Mouse (Mus musculus) forebrain, embryonic 14.5 days (tissue): ENCODE measurements around the gene Tbr1. TPM values are rescaled to one million over a fixed set of nuclear protein-coding genes. Genes with fewer than 3 reads are reported as not detected.
A peak's percentile ranks its signal among the peaks of the same experiment; 100 is the strongest.

Source experiments
- ATAC-seq: fragments of 200-750 bp; cut with Nextera tagmentation; 2 replicates; pipeline ENCODE4 v1.8.0; 2017; ENCODE audit warnings: mild to moderate bottlenecking, moderate library complexity
- DNase-seq: peaks from one replicate; pipeline ENCODE4 v3.0.0-alpha.2; 2015; ENCODE audit warnings: low spot score
- H3K27ac ChIP-seq: fragments of 300-500 bp; sonication (generic); 2 replicates; pipeline ENCODE4 v1.5.1; 2014; ENCODE audit warnings: low read depth, mild to moderate bottlenecking, control low read depth, low read length, moderate library complexity
- H3K27me3 ChIP-seq: fragments of 300-500 bp; sonication (generic); replicated peaks from 2 replicates; pipeline ENCODE4 v1.6.1; 2014; ENCODE audit warnings: low read length, control low read depth, mixed read lengths; ENCODE audit not compliant: control insufficient read depth, insufficient read depth
- H3K36me3 ChIP-seq: fragments of 300-500 bp; sonication (generic); 2 replicates; pipeline ENCODE4 v1.6.1; 2014; ENCODE audit warnings: low read length, control low read depth; ENCODE audit not compliant: control insufficient read depth, insufficient read depth
- H3K4me1 ChIP-seq: fragments of 300-500 bp; sonication (generic); 2 replicates; pipeline ENCODE4 v1.6.1; 2014; ENCODE audit warnings: antibody characterized with exemption, low read length, control low read depth; ENCODE audit not compliant: control insufficient read depth, insufficient read depth
- H3K4me2 ChIP-seq: fragments of 300-500 bp; sonication (generic); 2 replicates; pipeline ENCODE4 v1.6.1; 2014; ENCODE audit warnings: mild to moderate bottlenecking, control low read depth, low read length
- H3K4me3 ChIP-seq: fragments of 300-500 bp; sonication (generic); 2 replicates; pipeline ENCODE4 v1.5.1; 2014; ENCODE audit warnings: low read depth, low read length, control low read depth
- H3K9ac ChIP-seq: fragments of 300-500 bp; sonication (generic); 2 replicates; pipeline ENCODE4 v1.6.1; 2014; ENCODE audit warnings: mild to moderate bottlenecking, low read length, control low read depth, moderate library complexity
- H3K9me3 ChIP-seq: fragments of 300-500 bp; sonication (generic); replicated peaks from 2 replicates; pipeline ENCODE4 v1.6.1; 2016; ENCODE audit warnings: low read length, control low read depth, mixed read lengths; ENCODE audit not compliant: control insufficient read depth
- WGBS: fragments of 180-500 bp; shearing (Covaris S2); extraction: QIAGEN DNeasy Blood & Tissue Kit; methylation state at CpG from one replicate; pipeline ENCODE4 v1.1.7; 2014; 5-methylcytosine and 5-hydroxymethylcytosine counted together
- polyA plus RNA-seq: library from polyadenylated mRNA; unstranded; fragments of >200 nt; fragmentation: Nextera tagmentation; extraction: Ambion mirVana; gene quantifications from 2 replicates; pipeline ENCODE4 v1.2.1, GENCODE M21; 2014

Gene Tbr1
- polyA plus RNA-seq, result 46.3 and 47.2 TPM in 2 replicates

DNA sequence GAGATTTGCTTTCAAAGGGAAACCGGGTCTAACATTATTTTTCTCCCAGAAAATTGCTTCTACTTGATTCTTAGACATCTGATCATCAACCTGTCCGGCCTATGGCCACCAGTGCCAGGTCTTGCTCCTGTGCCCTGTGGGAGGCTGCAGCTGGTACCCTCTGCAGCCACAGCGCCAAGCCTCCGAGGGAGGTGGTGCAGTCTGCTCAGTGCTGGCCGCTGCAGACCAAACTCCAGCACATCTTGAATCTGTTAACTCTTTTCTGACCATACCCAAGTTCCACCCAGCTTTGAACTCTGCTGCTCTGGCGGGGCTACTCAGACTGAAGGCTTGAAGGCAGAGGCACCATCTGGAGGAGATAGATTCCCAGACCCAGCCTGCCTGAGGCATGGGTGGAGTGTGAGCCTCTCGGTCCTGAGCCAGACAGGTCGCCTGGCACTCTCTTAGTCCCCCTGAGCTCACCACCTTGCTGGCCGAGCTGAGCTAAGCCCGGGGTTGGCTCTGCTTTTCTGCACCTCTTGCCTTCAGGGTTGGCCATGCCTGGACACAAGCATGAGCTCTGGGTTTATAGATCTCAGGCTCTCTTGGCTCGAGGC lies at the start of gene Tbr1:
TSS of gene Tbr1 (plus strand) at position 275 of the 596 bp plus-strand sequence.
- ATAC-seq (0 out of 2 replicates have a peak, but pooled peaks have one; percentile 6), DNase-seq (peak; percentile 56)
- Histone ChIP-seq H3K9ac (peak within 1 kb of the TSS; percentile 58), H3K9me3 (no peaks in the 10 kb centered on the region), H3K4me2 (peak within 1 kb of the TSS; percentile 47), H3K36me3 (no peaks in the 10 kb centered on the region), H3K27ac (peak within 1 kb of the TSS; percentile 98), H3K4me1 (peaks cover 4% of the 10 kb centered on the region), H3K27me3 (peaks cover 13% of the 10 kb centered on the region), H3K4me3 (peak within 1 kb of the TSS; percentile 51)
- WGBS, result 4% methylated on average over 11 of the region's 11 CpGs

DNA sequence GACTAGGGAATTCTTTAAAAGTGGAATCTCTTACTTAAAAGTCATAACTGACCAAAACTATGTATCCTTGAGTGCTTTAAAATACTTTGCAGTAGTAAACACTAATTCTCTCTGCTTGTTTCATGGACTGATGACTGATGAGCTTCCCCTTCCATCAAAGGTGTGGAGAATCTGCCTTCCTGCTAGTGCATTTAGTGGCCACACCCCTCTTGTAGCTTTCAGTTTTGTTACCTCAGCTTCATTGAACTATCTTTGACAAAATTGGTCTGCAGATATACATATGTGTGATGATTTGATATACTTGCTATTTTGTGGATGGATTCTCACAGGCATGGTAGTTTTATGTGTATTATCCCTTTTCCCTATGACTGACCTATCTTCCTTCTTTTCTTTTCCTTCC lies 47.7 kb upstream of the Tbr1 start:
- ATAC-seq, result no peak
- no peak overlapping the region for H3K4me3 ChIP-seq

DNA sequence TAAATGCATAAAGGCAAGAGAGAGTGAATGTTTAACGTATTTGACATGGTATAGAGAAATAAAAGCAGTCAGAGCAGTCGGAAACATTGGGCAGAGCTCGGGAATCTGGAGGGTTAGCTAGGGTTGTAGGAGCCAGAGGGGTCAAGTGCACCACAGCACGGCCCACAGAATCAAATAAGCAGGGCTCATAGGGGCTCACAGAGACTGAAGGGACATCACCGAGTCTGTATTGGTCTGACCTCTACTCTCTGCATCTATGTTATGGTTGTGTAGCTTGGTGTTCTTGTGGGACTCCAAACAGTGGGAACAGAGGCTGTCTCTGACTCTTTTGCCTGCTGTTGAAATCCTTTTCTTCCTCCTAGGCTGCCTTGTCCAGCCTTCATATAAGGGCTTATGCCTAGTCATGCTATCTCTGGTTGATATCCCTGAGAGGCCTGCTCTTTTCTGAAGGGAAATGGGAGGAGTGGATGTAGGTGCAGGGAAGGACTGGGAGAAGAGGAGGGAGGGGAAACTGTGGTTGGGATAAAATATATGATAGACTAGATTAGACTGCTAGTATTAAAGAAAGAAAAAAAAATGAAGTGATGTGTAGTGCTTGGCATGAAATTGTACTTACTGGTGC lies 43.4 kb upstream of the Tbr1 start:
- no peak for ATAC-seq
- Histone ChIP-seq H3K27ac (no peak overlapping the region), H3K36me3 (no peaks in the 10 kb centered on the region), H3K4me1 (peaks cover 3% of the 10 kb centered on the region; the same call in 1 of the 2 replicates), H3K4me2 (no peak overlapping the region), H3K9ac (no peak overlapping the region), H3K27me3 (no peaks in the 10 kb centered on the region), H3K4me3 (no peak overlapping the region), H3K9me3 (no peaks in the 10 kb centered on the region)
- no peak for DNase-seq
- 84% methylated on average over 5 of the region's 5 CpGs for WGBS

More for the DNA sequence above, 47.7 kb upstream of the Tbr1 start:
- Histone ChIP-seq H3K9me3 (no peaks in the 10 kb centered on the region), H3K4me1 (no peaks in the 10 kb centered on the region), H3K4me2 (no peak overlapping the region), H3K27me3 (no peaks in the 10 kb centered on the region), H3K9ac (no peak overlapping the region), H3K36me3 (no peaks in the 10 kb centered on the region), H3K27ac (no peak overlapping the region)
- DNase-seq, result no peak

DNA sequence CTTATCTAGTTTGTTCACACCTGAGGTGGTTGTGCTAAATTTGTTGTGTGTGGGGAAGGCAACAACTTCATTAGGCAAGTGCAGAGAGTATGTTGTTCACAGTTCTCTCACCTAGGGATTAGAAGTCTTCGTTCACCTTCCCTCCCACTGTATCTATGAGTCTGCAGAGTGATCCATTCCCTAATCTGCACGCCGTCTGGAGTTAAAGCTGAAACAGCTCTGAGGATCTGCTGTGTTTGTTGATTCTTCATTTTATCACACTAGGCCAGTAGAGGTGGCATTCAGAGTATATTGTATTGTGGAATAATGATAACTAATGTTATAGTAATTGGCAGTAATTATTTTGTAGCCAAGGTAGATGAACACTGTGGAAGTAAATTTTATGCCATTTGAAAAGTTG lies 42.7 kb upstream of the Tbr1 start:
- DNase-seq (no peak), ATAC-seq (no peak)
- H3K4me3 ChIP-seq, result no peak overlapping the region
- no peaks in the 10 kb centered on the region for H3K27me3 ChIP-seq
- no peaks in the 10 kb centered on the region for H3K9me3 ChIP-seq
- H3K9ac ChIP-seq, result no peak overlapping the region
- no peak overlapping the region for H3K27ac ChIP-seq
- no peak overlapping the region for H3K4me2 ChIP-seq
- H3K36me3 ChIP-seq, result no peaks in the 10 kb centered on the region
- WGBS, result 83% methylated on average over 3 of the region's 3 CpGs
- H3K4me1 ChIP-seq, result peaks cover 7% of the 10 kb centered on the region; the same call in 1 of the 2 replicates

DNA sequence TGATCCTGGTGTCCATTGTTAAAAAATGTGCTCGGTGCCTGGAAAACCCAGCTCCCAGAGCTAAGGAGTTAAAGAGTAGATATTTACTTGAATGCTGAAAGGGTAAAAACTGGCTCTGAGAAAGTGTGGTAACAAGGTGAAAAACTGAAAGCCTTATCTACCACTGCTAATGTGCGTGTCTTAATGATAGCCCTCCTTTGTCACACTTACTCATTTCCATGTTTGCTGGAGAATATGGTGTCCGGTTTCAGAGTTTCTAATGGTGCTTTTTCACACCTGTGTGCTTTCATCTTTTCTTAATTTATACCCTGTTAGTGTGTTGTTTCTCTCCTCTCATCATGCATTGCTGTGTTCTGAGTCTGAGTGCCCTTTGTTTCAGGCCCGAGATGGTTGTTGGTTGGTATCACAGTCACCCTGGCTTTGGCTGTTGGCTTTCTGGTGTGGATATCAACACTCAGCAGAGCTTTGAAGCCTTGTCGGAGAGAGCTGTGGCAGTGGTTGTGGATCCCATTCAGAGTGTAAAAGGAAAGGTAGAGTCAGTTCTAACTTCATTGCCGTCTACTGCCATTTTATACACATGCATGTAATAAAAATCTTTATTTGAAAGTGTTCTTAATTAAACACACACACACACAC lies 38.1 kb upstream of the Tbr1 start:
- Histone ChIP-seq H3K4me2 (no peak overlapping the region), H3K27ac (peak overlapping the region; percentile 73), H3K9me3 (no peaks in the 10 kb centered on the region), H3K27me3 (no peaks in the 10 kb centered on the region), H3K9ac (no peak overlapping the region), H3K36me3 (no peaks in the 10 kb centered on the region; the same call in 1 of the 2 replicates), H3K4me3 (no peak overlapping the region), H3K4me1 (peaks cover 7% of the 10 kb centered on the region; the same call in 1 of the 2 replicates)
- DNase-seq (peak; percentile 49), ATAC-seq (peak; percentile 46)
- 20% methylated on average over 6 of the region's 6 CpGs for WGBS

DNA sequence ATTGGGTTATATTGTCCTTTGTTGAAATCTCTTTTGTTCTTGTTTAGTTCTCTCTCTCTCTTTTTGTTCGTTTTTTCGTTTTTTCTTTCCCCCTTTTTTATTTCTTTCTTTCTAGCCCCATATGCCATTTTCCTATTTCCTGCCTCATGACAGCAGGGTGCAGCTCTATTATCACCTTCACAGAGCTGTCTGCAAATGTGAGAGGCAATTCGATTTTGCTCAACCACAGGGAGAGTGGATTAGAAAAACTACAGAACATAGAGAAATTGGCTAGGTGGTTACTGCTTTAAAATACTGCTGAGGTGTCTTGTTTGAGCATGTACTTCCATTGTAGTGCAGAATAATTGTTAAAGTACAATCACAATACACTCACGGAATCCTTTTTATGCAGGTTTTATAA lies 37.2 kb upstream of the Tbr1 start:
- peaks cover 7% of the 10 kb centered on the region; the same call in 1 of the 2 replicates for H3K4me1 ChIP-seq
- peak; percentile 73 for DNase-seq

DNA sequence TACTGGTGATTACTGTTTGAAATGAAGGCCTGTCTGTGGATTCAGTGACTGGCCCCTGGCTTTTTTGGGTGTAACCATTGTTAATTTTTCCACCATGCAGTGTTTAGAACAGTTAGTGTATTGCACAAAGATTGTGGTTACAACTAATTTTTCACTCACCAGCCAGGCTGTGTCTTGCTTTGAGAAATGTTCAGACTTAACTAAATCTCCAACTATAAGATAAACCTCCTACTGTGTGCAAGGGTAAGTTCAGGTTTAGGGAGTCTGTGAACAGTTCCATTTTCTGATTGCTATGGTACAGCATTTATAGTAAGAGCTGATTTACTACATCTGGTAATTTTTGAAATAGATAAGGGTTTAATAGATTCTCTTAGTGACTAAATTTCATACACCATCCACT lies 21.9 kb upstream of the Tbr1 start:
- no peaks in the 10 kb centered on the region for H3K9me3 ChIP-seq
- no peaks in the 10 kb centered on the region for H3K27me3 ChIP-seq
- DNase-seq (no peak), ATAC-seq (no peak)
- no peak overlapping the region for H3K4me3 ChIP-seq
- H3K4me2 ChIP-seq, result no peak overlapping the region
- H3K27ac ChIP-seq, result no peak overlapping the region
- no peak overlapping the region for H3K9ac ChIP-seq
- H3K36me3 ChIP-seq, result peaks cover 21% of the 10 kb centered on the region
- H3K4me1 ChIP-seq, result no peaks in the 10 kb centered on the region

More for the DNA sequence above, 37.2 kb upstream of the Tbr1 start:
- Histone ChIP-seq H3K4me2 (0 out of 2 replicates have a peak overlapping the region, but pooled peaks have one; percentile 20), H3K27ac (peak overlapping the region; percentile 62; the same call in 1 of the 2 replicates), H3K27me3 (no peaks in the 10 kb centered on the region), H3K4me3 (no peak overlapping the region), H3K9ac (no peak overlapping the region), H3K9me3 (no peaks in the 10 kb centered on the region), H3K36me3 (no peaks in the 10 kb centered on the region; the same call in 1 of the 2 replicates)
- peak; percentile 70; the same call in 1 of the 2 replicates for ATAC-seq
- 12% methylated on average over 4 of the region's 4 CpGs for WGBS

DNA sequence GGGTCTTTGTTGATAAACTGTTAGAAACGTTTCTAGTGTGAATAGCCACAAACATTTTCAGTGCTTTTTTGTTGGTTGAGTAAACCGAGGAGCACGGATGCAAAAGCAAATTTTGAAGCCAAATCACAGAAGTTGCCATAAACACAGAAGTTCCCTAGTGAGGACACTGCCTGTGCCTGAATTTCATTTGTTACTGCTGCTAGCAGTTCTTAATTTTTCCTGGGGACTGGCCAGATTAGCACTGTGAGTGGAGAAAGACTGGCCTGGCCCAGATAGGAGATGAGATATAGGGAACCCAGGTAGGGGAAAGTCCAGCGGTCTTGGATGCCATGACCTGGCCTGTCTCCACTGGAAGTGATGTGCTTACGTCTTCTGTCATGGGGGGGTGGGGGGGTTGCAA lies 7.8 kb upstream of the Tbr1 start:
- Histone ChIP-seq H3K4me1 (no peaks in the 10 kb centered on the region; the same call in 1 of the 2 replicates), H3K27me3 (no peaks in the 10 kb centered on the region), H3K4me3 (no peak overlapping the region), H3K9me3 (no peaks in the 10 kb centered on the region), H3K36me3 (0 out of 2 replicates have a peak, but pooled peaks cover under 1% of the 10 kb centered on the region), H3K9ac (no peak overlapping the region), H3K27ac (no peak overlapping the region), H3K4me2 (no peak overlapping the region)
- DNase-seq, result peak; percentile 37
- no peak; the same call in none of the 2 replicates for ATAC-seq
- 72% methylated on average over 5 of the region's 5 CpGs for WGBS
